Mouse (Mus musculus): ENCODE results near the gene Dera. TPM values are rescaled to one million over a fixed set of nuclear protein-coding genes. Genes with fewer than 3 reads are reported as not detected.

Dera gene
- total RNA-seq, 2 experiments from 2014 or later, result 10.2 to 10.9 TPM

DNA sequence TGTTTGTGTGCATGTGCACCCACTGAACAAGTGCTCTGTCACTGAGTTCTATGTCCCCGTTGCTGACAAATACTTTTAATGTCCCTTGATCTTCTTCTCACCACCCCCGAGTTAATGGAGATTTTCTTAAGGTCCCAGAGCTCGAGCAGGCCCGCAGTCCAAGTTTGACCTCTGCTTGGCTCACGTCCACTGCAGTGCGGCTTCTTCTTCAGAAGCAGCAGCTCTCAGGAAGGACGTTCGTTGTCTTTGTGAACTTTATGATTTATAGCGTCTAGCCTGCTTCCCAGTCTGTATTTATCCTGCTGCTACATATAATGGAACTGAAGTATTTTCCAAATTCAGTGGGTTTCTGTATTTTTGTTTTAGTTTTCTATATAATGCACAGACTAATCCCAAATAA lies 44.9 kb downstream of the Dera start:
- DNase-seq, result no peak
- intact Hi-C loops (cut with DNase I), result no loop called here

DNA sequence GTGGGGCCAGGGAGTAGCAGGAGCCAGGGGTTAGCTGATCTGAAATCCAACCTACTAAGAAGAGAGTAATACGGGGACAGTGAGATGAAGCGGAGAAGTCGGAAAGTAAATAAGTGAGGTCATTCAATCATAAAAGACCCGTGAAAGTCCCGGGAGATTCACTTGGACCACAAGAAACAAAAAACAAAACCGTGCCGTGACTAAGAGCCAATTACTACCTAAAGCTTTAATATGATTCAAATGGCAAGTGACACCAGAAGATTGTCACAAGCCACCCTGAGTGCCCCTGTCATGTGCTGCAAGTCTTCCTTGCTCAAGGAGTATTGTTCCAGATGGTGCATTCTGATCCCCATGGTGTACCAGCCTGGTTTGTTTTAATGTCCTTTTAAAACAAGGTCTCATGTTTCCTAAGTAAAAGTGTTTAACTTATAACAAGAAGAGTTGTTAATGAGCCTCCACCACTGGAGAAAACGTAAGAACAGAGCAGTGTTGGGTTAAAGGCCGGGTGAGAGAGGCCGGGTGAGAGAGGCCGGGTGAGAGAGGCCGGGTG lies 49.2 kb downstream of the Dera start:
- intact Hi-C loops (cut with DNase I), result no loop called here
- DNase-seq, result no peak

DNA sequence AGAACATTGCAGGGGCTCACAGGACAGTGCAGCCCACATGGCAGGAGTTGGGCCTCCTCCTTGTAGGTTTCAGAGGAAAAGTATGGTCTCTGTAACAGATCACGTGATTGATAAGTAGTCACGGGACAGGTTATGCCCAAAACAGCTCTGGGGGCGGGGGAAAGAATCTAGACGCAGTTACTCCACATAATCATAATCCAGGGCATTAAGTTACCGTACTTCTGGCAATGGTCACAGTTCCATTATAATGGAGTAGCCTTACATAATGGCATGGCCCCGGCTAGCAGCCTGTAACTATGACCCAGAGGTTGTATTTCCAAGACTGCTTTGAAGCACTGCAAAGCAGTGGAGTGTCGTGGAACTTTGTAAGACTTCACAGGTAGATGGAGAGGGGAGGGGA lies 49.8 kb downstream of the Dera start:
- no peak for DNase-seq
- intact Hi-C loops (cut with DNase I), result no loop called here

DNA sequence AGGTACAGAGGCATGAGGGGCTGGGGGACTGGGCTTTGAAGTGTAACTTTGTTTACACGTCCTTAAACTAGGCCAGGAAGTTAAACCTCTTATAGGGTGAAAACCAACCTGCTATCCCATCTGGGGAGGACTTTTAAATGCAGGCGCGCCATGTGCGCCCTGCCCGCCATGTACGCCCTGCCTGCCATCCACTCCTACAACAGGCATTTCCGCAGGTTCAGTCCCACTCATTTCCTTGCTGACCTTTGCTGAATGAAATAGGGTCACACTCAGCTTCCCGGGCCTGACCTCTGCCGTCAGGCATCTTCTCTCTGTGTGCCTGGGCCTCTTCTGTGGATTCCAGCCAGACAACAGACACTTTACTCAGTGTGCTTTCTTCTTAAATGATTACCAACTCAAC lies 50.3 kb downstream of the Dera start:
- DNase-seq, result no peak
- intact Hi-C loops (cut with DNase I), result no loop called here

DNA sequence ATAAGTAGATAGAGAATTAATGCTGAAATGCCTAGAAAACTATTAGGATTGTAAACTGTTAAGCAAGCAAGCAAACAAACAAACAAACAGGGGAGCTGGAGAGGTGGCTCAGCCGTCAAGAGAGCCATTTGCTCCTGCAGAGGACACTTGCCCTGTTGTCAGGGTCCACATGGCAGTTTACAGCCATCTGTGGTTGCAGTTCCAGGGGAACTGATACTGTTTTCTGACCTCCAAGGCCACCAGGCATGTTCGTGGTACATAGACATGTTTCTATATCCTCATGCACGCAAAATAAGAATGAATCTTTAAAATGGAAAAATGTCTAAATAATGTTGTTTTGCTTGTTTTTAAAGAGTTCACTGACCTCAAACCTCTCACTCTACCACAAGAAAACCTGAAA lies 52.0 kb downstream of the Dera start:
- DNase-seq, result no peak
- intact Hi-C loops (cut with DNase I), result no loop called here

DNA sequence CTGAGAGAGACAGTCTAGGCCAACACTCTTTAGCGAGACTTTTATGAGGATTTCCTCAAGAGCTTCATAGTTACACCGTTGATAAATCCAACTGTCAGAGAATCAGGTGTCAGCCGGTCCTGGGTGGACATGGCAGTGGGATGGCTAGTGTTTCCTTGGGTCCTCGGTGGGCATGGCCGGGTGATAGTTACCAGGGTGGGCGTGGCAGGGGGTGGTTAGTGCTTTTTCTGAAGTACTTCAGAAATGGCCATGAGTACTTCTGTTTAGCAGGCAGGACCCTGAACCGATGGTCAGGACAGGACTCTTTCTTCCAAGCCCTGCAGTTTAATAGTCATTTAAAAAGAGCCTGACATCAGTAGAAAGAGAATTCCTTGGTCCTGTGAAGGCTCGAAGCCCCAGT lies 52.5 kb downstream of the Dera start:
- intact Hi-C loops (cut with DNase I), result no loop called here
- DNase-seq, result no peak

DNA sequence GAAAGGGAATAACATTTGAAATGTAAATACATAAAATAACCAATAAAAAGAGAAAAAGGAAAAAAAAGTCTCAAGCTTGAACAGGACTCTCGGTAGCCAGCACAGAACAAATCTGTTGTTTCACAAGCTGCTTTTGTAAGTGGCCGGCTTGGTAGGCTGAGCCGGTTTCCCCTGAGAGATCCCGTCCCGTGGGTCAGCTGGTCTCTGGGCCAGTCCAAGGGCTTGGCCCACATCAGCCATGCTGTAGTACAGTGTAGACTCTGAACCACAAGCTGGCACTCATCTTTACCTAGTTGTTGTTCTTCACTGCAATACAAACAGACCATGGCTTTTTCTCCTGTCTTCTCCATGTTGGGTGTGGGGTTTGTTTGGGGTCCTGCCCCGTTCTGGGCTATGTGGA lies 53.0 kb downstream of the Dera start:
- DNase-seq, result no peak
- intact Hi-C loops (cut with DNase I), result no loop called here

DNA sequence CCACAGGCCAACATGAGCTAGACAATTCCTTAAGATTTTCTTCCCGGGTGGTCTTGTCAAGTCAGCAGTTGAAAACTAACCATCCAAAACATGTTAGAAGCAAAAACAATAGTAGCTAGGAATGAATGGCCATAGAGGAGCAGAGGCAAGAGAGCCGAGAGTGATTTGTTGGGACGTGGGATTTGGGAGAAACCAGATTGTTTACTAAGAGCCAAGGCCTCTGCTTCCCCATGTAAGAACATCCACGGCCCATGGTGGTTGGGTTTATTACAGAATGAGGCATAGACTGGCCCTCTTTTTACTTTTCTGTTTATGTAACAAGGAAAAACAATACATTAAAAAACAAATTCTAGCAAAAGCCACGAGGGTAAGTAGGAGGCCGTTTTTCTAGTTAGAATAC lies 54.4 kb downstream of the Dera start:
- no peak for DNase-seq

DNA sequence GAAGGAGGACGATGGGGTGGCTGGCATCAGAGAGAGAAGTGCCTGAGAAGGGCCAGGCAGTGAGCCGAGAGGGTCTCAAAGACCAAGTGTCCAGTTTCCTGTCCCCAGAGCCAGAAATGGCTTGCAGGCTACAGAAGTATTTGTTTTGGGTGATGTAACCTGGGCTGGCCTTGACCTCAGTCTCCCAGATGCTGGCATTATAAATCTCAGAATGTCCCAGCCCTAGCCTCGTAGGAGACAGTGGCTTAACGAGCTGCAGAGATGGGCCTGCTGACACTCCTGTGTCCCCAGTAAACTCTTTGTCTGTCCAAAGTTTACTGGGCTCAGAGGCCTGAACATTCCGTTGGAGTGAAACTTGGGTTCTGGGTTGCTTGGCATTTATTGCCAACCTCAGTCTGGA lies 55.8 kb downstream of the Dera start:
- no peak for DNase-seq
- intact Hi-C loops (cut with DNase I), result no loop called here

More for the DNA sequence above, 54.4 kb downstream of the Dera start:
- intact Hi-C loops (cut with DNase I), result no loop called here

DNA sequence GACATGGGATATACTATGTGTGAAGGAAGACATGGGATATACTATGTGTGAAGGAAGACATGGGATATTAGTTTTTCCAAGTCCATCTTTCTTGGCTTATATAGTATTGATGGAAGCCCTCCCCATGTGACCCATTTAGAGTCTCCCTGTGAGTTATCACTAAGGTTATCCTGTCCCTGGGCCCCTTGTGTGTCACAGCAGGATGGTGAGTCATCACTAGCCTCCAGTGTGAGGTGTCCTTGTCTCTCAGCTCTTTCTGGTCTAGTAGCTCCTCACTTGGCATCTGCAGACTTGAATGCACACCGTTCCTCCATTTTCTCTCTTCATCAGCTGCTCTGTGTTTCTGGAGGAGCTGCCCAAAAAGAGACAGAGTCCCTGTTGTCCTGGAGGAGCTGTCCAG lies 59.7 kb downstream of the Dera start:
- intact Hi-C loops (cut with DNase I), result no loop called here
- no peak for DNase-seq

DNA sequence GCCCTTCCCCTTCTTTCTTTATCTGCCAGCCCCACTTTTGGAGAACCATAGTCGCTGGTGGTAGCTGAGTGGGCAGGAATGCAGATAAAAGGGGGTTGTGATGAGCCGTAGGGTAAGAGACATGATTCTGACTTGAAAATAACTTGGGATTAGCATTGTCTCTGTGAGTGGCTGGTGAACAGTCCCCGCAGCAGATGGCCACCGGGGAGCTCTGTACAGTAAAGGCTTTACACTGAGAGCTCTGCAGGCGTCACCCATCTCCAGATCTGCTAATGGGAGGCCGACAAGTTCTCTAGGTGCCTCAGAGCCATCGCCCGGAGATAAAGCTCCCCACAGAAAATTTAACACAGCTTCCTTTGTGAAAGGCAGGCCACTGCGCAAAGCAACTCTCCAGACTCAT lies 62.2 kb downstream of the Dera start:
- intact Hi-C loops (cut with DNase I), result no loop called here
- DNase-seq, result no peak

DNA sequence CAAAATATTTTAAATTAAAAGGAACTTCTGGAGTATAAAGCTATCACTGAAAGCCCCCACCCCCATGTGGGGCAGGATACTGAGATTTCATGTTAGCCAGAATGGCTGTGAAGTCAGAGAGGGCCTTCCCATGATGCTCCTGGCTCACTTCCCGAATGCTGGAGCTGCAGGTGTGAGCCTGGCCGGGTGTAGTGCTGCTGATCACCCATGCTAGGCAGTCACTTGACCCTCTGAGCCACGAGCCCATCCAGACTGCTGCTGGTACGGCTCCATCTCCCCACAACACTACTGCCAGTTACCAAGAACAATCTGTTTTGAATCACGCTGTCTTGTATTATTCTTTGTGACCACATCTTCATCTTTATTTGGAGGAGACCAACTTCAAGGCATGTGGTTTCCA lies 68.2 kb downstream of the Dera start:
- DNase-seq, result no peak
- intact Hi-C loops (cut with DNase I), result no loop called here

DNA sequence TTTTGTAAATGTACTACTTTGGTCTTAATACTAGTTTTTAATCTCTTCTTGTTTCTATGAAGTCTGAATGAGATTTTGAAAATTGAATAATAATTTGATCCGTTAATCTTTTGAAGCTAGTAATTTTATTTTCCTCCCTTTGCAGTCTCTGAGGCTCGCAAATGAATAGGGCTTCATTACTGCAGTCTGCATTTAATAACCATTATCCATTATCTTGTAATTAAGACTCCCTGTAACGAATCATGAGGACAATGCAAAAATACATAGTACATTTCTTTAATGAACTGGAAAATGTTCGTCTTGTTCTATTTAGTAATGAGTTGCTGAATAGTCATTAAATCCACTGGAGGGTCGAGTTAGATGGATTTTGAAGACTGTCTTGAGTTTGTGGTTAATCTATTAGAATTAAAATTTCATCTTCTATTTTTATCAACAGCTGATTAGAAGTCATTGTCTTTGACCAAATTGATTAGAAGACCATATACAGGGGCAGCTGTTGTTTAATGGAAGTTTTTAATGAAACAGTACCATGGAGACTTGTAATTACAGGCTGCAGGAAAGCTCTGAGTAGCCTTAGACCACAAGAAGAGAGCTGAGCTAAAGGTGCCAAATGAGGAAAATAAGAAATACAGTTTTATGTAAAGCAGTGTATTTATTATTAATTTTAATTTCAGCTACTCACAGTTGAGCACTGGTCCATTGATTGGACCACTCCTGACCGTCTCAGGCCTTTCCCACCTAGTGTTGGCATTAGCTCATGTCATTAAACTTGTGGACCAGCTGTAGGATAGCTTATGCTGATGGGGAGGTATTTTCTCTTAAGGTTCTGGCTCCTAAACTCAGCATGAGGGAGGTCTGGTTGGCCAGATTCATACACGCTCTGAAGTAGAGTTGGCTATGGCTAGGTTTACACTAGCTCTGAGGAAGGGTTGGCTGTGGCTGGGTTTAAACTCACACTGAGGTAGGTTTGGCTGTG lies 70.0 kb downstream of the Dera start:
- intact Hi-C loops (cut with DNase I), result no loop called here
- DNase-seq, result no peak

DNA sequence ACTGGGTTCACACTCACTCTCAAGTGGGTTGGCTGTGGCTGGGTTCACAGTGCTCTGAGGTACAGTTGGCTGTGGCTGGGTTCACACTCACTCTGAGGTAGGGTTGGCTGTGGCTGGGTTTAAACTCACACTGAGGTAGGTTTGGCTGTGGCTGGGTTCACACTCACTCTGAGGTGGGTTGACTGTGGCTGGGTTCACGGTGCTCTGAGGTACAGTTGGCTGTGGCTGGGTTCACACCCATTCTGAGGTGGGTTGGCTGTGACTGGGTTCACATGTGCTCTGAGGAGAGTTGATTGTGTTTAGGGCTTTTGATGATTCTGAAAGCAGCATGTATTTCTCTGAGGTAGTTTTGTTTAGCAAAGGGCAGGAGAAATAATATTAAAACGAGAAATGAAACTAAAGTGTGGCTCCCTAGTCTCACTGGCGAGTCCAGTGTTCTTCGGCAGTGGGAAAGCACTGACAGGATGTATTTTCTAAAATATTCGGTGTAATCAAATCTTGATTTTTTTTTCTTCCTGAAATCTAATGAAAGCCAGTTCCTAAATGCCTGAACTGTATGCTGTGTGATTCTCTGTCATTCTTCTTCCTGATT lies 70.8 kb downstream of the Dera start:
- DNase-seq, result no peak
- intact Hi-C loops (cut with DNase I), result no loop called here

DNA sequence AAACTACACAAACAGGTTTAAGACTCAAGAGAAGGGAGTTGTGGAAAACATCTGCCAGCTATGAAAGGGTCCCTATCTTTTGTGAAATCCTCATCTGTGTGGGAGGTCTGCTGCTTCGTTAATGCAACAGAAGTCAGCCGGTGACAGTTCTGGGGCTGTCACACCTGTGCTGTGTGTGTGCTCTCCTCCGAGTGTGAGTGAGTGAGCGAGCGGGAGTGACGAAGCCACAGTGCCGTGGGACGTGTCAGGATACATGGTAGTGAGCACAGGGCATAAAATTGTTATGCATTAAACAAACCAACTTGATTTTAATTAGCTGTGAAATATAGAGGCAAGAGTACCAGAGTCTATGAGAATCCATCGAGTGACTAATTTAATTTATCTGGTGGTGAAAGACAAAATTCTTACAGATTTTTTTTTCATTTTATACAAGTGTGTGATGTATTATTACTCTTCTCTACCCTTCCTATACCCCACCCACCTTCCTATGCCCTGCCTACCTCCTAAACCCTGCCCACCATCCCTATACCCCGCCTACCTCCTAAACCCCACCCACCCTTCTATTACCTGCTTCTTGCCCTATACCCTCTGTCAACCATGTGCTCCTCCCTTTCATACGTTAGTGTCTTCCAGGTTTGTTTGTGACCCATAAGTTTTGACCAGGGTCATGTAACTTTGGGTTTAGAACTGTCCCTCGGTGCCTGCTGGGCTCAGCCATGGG lies 74.9 kb downstream of the Dera start:
- no peak for DNase-seq
- intact Hi-C loops (cut with DNase I), result no loop called here

DNA sequence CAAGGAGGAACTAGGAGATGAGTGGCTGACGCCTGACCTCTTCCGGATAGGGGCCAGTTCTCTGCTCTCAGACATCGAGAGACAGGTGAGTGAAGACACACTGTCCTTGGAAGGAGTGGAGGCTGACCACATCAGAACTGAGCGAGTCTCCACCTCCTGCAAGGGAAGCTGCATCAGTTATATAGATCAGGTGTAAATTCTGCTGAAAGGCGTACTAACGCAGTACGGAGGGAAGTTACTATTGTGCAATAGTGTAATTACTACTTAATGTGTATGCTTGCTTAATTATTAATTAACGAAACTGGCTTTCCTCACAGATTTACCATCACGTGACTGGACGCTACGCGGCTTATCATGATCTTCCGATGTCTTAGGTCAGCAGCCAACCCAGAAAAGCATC lies 82.5 kb downstream of the Dera start:
- intact Hi-C loops (cut with DNase I), result no loop called here
- no peak for DNase-seq

DNA sequence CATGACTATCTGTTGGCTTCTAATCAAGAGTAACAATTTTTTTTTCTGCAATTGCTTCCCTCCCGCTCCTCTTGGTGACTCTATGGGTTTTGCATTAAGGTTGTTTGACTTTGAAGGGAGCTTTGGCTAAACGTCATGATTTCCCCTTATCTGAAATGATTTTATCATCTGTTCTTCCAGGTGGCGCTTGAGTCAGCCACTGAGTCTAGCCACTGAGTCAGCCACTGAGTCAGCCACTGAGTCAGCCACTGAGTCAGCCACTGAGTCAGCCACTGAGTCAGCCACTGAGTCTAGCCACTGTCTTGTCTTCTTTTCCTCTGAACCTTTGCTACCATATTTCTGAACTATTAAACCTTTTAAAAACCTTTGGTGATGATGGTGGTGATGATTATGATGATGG lies 89.0 kb downstream of the Dera start:
- intact Hi-C loops (cut with DNase I), result no loop called here
- DNase-seq, result no peak

DNA sequence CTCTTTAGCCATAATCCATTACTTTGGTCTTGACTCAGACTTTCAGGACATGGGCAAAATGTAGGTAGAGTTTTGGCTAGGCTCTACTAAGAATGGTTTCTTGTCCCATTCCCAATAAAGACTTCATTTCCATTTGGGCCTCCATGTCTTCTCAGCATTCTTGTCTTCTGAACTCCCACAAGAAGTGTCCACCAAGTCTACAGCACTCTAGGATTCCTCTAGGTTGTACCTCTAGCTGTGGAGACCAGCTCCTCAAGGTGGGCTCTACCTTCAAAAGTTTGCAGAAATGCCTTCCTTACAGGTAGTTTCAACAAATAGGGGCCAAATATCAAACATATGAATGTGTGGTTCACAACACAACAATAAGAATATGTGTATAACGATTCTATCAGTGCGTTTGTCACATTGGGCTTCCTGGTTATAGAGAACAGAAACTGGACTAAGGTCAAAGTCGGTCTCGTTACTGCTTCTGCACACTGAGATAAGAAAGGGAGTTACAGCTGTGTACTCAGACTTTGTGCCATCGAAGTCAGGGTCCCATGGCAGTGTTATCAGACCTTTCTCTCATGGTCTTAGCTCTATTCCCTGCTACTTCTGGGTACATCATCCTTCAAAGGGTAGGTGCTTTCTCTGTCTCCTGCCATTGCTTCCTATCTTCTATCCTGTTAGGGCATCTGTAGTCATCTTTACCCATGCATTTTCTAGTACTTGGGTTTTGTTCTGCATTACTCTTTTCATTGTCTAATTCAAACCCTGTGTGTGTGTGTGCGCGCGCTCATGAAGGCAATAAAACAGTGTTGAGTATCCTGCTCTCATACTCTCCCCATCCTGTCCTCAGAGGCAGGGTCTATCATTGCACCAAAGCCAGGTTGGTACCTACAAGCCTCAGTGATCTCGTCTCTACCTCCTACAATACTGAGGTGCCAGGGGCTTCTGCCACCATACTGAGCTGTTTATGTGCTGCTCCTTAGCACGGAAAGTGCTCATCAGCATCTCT lies 103.2 kb downstream of the Dera start:
- no peak for DNase-seq
- intact Hi-C loops (cut with DNase I), result no loop called here

DNA sequence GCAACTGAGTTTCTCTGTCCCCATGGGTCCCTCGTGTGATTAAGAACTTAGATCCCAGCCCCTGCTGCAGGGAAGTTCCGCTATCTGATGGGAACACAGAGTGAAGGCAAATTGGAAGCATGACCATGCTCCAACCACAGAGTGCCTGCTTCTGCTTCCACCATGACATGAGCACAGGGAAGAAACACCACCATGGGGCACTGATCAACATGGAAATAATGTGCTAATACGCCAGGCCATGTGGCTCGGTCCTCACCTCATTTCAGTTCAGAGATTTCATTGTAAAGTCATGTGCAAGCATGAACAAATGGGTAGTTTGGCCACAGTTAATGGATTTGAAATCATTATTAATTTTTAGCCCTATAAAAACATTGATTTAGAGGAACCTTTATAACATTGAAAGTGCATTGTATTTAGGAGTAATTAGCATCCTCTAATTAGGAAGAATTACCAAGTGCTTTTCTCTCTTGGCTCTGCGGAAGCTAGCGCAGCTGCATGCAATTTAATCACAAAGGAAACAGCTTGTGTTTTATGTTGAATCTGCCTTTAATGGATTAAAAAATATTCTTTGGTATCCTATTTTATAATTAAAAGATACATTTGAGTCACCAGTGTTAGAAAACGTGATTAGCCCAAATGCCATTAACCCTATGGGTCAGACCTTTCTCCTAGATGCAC lies 115.7 kb downstream of the Dera start:
- intact Hi-C loops (cut with DNase I), result loop anchor here (5.0 kb wide), 1 partner anchor 282 kb away; no protein-coding TSS in a partner anchor
- DNase-seq, result no peak
